Mouse (Mus musculus) adrenal gland, postnatal 36 days (tissue): ENCODE results near the gene Rpl10a. TPM values are rescaled to one million over a fixed set of nuclear protein-coding genes. Genes with fewer than 3 reads are reported as not detected.
"Not testable (repeated sequence)": the region's sequence is repeated elsewhere in the genome, so short reads cannot be mapped to it uniquely, and the experiment has no call there.

Experiments used
- DNase-seq, 2 experiments: peaks; one replicate each; pipeline ENCODE4 v3.0.0; 2021; ENCODE audit warnings: mixed read lengths in 1 of 2
- total RNA-seq, 2 experiments: library from RNA; stranded (reverse); gene quantifications; 2 replicates each; pipeline ENCODE4 v1.2.3; 2021

The Rpl10a gene
- total RNA-seq, 2 experiments from 2014 or later, result 847 to 904 TPM

DNA sequence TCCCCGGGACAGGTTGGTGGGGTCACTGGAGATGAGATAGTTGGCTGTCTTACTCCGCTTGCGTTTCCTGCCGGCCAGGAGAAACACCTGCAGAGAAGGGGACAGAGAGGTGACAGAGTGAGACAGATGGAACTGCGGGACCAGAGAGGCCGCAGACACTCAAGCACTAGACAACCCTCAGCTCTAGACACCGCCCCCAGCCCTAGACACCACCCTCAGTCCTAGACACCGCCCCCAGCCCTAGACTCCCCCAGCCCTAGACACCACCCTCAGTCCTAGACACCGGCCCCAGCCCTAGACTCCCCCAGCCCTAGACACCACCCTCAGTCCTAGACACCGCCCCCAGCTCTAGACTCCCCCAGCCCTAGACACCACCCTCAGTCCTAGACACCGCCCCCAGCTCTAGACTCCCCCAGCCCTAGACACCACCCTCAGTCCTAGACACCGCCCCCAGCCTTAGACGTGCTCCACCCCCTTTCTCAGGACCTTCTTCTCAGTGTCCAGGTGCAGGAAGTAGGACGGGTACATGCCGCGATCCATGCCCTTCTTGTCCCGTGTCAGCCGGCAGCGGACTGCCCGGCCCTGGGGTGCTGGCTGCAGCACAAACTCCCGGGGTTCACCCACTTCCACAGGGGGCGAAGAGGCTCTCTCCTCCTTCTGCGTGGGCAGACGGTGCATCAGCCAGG, 30.4 kb downstream of the Rpl10a start:
- DNase-seq, result not testable (repeated sequence)

DNA sequence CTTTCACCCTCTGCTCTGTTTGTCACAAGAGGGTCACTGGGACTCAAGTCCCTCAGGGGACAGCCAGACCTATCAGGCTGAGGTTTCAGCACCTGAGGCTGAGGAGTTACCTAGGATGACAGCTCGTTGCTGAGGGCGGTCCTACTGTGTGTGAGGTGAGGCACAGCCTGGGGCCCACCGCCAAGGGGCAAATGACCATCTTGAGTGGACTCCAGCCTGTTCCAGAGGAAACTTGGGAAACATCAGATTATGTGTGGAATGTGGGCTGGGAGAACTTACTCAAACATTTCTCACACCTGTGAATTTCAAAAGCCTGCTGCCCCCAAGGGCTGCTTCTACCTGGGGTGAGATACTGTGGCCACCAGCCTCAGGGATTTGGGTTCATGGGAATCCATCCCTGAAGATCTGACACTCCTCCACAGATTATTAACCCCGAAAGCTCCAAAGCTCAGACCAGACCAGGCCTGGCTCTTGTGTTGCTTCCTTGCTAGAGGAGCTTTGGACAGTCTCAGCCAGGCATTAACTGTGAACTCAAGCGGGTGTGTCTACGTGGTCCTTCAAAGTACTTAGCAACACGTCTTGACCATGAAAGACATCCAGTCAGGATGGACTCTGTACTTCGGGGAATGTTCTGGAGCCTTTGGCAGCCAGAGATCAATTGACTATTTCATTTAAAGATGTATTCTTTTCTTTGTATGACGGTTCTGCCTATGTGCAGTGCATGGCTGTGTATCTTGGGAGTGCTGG, 32.4 kb downstream of the Rpl10a start:
- no peak for DNase-seq

DNA sequence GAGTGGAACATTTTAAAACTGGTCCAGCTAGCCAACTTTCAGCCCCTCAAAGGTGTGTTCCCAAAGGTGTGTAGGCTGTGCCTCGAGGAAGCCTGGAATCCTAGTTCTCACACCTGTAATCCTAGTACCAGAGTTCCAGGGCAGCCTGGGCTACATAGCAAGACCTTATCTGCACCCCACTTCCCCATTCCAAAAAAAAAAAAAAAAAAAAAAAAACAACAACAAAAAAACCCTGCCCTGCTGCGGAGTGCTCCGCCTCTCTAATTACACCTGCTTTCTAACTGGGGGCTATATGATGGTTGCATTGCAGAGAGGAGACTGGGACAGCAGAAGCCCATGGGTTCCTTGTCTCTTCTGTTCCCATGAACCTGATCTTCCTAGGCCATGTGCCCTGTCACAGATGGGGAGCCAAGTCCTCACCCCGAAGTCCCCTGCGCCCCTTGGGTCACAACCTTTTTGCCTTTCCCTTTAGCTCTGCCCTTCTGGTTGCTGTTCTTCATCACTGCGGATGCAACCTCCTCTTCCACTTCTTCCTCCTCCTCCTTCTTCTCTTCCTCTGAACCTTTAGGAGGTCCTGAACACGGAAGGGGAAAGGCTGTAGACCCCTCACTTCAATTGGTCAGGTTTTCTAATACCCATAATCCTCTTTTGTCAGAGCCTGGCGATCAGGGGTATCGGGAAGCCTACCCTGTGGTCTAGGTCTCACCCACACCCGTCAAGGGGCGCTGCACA, 33.8 kb downstream of the Rpl10a start:
- no peak for DNase-seq

DNA sequence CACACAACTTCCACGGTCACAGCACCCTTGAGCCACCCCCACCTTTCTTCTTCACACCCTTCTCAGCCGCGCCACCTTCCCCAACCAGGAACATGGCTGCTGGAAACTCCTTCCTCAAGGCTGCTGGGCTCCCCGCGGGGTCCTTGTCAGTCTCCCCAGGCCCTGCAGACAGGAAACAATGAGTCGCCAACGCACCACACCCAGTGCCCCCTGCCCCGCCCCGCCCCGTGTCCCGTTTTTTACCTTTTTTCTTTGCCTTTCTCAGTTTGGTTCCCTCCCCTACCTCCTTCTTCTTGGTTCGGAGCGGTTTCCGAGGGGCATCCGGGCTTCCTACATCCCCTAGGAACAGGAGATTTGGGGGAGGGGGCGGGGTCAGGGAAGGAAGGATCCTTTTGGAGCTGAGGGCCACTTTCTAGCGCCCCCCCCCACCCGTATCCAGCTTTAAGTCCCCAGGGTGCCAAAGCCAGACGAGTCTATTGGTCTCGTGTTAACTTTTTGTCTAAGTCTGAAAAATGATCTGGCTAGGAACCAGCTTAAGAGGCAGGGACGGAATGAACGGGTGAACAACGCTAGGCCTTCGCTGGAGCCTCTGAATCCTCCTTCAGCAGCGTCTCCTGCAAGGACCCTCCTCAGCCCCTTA, 34.5 kb downstream of the Rpl10a start:
- DNase-seq, result no peak

DNA sequence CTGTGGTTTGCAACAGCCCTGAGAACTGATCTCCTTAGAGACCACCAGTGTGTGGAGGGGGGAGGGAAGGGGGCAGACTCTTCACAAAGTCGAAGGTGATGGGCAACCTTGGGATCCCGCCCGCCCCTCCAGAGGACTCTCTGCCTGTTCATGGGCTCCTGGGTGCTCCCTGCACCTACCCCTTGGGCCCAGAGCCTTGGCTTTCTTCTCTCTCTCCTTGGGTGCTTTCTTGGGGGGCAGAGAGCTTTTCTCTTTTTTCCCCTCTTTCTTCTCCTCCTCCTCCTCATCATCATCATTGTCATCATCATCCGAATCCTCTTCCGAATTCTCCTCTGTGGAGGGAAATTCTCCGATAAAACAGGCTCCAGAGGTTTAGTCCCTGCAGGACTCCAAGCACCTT, 35.2 kb downstream of the Rpl10a start:
- DNase-seq, result no peak

DNA sequence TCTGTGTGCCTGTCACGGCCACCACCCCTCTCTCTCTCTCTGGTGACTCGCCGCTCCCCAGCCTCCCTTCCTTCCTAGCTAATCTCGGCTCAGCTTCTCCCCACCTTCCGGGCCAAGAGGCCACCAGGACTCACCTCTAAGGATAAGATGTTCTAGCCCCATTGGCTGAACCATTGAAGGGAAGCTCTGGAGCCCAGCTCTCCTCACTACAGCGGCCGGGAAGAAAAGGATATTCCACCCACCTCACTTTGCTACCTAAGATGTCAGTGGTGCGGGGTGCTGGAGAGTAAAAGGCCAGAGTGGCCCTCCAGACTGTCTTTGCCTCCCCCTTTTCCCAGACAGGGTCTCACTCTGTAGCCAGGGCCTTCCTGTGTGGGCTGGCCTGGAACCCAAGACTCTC, 36.9 kb downstream of the Rpl10a start, which contains the start of gene Tulp1:
Gene Tulp1 (minus strand): TSS at position 101 of the 400 bp plus-strand sequence.
- no peak for DNase-seq

DNA sequence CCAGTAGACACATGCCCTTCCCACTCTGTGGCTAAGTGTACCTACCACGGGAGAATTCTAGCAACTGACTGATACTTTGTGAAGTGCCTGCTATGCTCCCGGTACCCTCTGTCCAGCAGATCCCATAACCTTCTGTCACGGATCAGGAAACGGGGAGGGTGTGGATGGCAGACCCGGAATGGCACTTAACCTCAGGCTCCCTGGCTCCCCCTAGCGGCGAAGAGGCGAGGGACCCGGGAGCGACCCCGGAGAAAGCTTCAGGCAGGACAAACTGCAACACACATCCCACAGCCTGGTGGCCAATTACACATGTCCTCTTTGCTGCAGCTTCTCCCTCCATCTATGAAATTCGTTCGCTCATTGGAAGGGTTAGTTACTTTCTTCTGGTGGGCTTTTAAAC, 40.2 kb downstream of the Rpl10a start:
- DNase-seq, result peak; percentile 80 to 88

DNA sequence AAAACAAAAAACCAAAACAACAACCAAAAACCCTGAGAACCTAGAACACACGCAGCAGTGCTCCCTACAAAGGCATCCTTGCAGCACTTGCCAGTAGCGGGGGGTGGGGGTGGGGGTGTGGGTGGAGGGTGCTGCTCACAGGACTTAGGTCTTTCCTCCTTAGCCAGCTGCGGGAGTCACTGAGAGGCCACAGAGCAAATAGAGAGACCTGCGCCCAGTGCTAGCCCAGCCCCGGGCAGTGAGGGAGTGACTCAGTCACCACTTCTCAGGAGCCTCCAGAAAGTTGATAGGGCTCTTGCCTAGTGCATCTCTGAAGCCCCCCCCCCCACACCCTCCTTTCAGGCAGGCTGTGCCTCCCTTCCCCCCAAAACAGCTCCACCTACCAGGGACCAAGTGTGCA, 40.8 kb downstream of the Rpl10a start:
- no peak for DNase-seq

DNA sequence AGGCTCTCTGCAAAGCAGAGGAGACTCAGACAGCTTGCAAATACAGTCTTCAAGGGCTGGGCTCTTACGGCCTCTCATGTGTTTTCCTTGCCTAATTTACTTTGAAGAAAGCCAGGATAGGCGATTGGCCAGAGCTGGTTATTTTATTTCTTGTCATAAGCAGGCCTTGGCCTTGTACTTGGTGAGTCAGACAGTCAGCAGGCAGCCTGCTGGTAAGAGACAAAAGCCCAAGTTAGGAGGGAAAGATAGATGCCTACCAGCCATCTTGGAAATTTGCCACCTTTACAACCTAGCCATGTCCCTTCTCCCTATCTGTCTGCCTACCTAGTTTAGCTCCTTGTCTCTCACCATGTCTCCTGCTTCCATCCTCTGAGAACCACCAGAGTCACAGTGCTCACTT, 43.0 kb downstream of the Rpl10a start:
- peak; percentile 68 to 71 for DNase-seq

DNA sequence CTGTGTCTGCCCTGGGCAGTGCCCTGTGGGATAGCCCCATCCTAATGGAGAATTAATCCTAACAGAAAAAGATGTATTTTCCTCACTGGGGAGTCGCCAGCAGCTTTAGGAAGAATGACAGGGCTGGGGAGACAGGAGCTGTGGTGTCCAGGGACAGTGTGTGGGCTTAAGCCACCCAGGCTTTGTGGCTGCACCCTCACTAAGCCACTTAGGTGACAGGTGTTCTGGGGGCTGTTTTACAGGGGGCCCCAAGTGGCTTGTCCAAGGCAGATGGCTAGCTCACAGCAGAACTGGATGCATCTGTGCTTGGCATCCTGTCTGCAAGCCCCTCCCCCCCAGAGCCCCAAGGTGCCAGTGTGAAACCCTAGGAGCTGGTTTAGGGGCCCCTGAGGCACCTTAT, 43.7 kb downstream of the Rpl10a start:
- DNase-seq, result no peak

DNA sequence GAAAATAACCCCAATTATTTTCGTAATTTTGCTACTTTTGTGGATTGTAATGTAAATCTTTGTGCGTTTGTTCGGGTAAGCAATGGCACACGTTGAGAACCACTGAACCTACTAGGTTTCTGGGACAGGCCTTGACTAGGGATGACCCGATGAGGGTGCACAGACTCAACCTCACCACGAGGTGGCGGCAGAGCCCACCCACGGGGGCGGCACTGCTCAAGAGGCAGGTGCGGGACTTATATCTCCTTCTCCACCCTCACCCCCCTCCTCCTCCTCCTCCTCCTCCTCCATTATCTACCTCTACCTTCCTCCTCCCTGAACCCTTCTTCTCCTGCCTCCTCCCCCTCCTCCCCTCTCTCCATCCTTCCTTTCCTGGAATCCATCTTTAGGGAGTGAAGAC, 45.5 kb downstream of the Rpl10a start:
- peak; percentile 62 to 80 for DNase-seq

DNA sequence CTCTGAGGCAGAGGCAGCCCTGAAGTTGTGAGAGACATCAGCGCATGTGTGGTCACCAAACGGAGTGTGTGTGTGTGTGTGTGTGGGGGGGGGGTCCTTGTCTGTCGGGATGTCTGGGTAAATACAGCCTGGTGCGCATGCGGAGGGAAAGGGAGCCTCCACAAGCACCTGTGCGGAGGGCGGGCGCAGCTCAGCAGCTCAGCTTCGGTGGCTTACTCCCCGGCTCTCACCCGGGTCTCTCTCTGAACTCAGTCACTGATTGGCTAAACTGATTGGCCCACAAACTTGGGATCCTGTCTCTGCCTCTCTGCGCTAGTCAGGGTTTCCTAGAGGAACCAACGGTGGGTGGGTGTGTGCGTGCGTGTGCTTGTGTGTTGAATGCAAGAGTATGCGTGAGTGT, 46.2 kb downstream of the Rpl10a start:
- DNase-seq, result no peak

DNA sequence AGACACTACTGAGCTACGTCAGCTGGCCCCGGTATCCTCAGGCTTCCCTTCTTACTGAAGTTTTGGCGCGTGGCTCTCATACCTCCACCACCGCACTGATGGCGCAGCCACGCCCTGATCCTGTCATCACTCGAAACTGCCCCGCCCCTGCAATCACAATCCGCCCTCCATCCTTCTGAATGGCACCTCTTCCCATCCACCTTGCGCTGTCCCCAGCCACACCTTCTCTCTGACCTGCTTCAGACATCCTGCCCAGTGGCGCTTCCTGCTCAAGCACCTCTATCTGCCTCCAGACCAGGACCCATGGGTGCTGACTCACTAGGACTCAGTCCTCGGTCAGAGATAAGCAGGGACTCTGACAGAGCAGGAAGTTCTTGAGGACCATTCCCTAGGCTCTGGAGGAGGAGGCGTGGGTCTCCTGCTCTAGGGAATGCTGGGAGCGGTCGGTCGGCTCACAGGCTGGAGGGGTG, 47.4 kb downstream of the Rpl10a start:
- DNase-seq, result no peak

DNA sequence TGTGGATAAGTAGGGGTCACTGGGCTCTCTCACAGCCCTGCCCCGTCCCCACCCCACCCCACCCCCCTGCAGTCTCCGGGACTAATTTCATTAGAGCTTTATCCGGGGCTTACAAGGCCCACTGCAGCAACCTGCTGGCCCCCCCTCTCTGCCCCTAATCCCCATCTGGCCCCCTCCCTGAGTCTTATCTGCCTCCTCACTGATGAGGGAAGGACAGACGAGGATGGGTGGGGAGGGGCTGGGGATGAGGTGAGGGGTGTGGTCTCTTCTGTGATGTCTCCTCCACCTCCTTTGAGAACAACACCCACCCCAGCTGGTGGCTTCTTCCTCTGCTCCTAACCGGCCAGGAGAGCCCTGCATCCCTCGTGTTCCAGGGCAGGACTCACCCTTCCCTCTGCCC, 52.0 kb downstream of the Rpl10a start:
- DNase-seq, result no peak

Other genes with a start within 250 kb of the Rpl10a start
- gene Tcp11, start 247.8 kb upstream of the Rpl10a start, total RNA-seq, result not detected
- 10 to 100 TPM; 14.5 to 16.0 TPM for gene Scube3, start 186.3 kb upstream of the Rpl10a start, total RNA-seq
- gene Zfp523, start 151.3 kb upstream of the Rpl10a start, total RNA-seq, result 10 to 100 TPM; 36.9 to 37.1 TPM
- gene Def6, start 120.7 kb upstream of the Rpl10a start, total RNA-seq, result 1 to 10 TPM; 1.4 to 1.5 TPM
- gene Ppard, start 95.8 kb upstream of the Rpl10a start, total RNA-seq, result 10 to 100 TPM; 40.1 to 66.6 TPM
- gene Fance, start 15.0 kb upstream of the Rpl10a start, total RNA-seq, result 10 to 100 TPM; 23.5 to 23.7 TPM
- 10 to 100 TPM; 10.0 to 10.1 TPM for gene Tead3, start 22.3 kb downstream of the Rpl10a start, total RNA-seq
- under 1 TPM in 1 of 2 experiments, not detected in 1; 0.43 TPM for gene Tulp1, start 36.8 kb downstream of the Rpl10a start, total RNA-seq
- 100 to 1,000 TPM in 1 of 2 experiments, 10 to 100 TPM in 1; 52.5 to 126 TPM for gene Fkbp5, start 189.1 kb downstream of the Rpl10a start, total RNA-seq
- not detected for gene Armc12, start 202.3 kb downstream of the Rpl10a start, total RNA-seq
- gene Clpsl2, start 220.9 kb downstream of the Rpl10a start, total RNA-seq, result not detected
- gene Clps, start 232.3 kb downstream of the Rpl10a start, total RNA-seq, result not detected
- gene Lhfpl5, start 247.2 kb downstream of the Rpl10a start, total RNA-seq, result 1 to 10 TPM; 1.3 to 1.8 TPM